ENCODE assay signal across 13 mouse cellular contexts in the genomic region with DNA sequence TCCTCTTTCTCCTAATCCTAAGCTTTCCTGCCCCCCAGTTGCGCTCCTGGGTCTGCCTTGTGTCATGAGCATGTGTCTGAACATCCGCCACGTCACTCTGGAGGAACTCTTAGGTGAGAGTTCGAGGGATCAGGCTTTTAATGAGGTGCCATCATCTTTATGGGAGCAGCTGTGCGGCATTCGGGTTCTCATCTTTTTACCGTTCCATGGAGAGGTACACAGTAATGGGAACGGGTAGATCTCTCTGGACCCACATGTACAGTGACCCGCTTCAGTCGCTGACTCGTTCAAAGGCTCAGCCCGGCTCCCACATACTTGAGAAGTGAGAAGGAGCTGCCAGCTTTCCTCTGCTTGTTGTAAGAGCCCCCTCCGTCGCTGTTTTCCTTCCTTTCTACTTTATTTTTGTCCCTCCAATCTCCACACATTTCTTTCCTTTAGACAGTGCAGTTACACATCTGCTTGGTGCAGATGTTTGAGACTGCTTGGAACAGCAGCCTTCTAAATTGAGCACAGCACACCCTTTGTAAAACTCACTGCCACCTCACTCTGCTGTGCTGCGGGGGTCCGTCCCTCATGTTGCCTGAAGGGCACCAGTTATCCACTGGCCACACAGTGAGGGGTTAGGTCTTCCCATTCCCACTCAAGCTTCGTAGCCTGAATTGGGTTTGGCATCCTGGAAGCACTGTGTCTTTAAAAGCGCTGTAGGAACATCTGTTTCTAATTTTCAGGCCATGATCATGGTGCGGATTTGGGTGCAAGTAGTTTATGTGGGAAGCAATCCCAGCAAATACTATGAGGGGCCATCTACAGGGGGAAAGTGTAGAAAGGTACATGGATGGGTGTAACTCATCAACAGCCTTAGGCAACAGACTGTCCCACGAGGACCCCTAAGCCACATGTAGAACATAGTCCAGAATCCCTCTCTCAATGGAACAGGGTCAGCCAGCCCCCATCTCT.
A peak's percentile ranks its signal among the peaks of the same experiment; 100 is the strongest.
DNase-seq lines count a peak whose midpoint lies in the region; ATAC-seq and TF ChIP-seq lines count a peak whose summit lies in the region.
"Had no signal": no experiment of that assay in that cellular context is flagged by ENCODE, and none has a peak within 500 bp of the region (broad histone marks: within the 10 kb centered on the region; RNA-seq: fewer than 3 reads in every experiment).

No protein-coding gene starts in this region.

- H3K27ac ChIP-seq in heart, embryonic 10.5 days, result peak overlapping the region; percentile 62
- peak overlapping the region; percentile 35; the same call in 1 of the 2 replicates for H3K27ac ChIP-seq in stomach, embryonic 14.5 days (ENCODE audit: low read length)
- no peak overlapping the region for H3K27ac ChIP-seq in stomach, postnatal 0 days (replicated peaks)
- H3K27ac ChIP-seq in heart, embryonic 14.5 days (replicated peaks in 1 of 2; ENCODE audit: control insufficient read depth in 1 of 2, insufficient read depth in 1 of 2, low read depth in 2 of 2, low read length in 2 of 2), result peak overlapping the region; percentile 17 to 35; a peak in 2 of 4 replicates
- H3K27ac ChIP-seq: forebrain, embryonic 15.5 days; kidney, postnatal 0 days; macrophage had no signal

- H3K27me3 ChIP-seq in heart, embryonic 10.5 days (ENCODE audit: insufficient read depth, poor library complexity, severe bottlenecking), result no peaks in the 10 kb centered on the region
- H3K27me3 ChIP-seq in stomach, embryonic 14.5 days (ENCODE audit: control insufficient read depth, insufficient read depth, low read length), result no peaks in the 10 kb centered on the region
- no peaks in the 10 kb centered on the region for H3K27me3 ChIP-seq in stomach, postnatal 0 days (ENCODE audit: control insufficient read depth, insufficient read depth, low read length)
- no peaks in the 10 kb centered on the region for H3K27me3 ChIP-seq in heart, embryonic 14.5 days (ENCODE audit: control insufficient read depth, insufficient read depth, low read length)
- H3K27me3 ChIP-seq: forebrain, embryonic 15.5 days had no signal

- TF ChIP-seq CTCF in stomach, postnatal 0 days (IDR thresholded peaks at IDR 0.05; ENCODE audit: low read depth), result no peak

- intact Hi-C loops in heart, postnatal 25 days (cut with DNase I), result no loop called here
- intact Hi-C loops in left cerebral cortex, postnatal 14 days (cut with DNase I), result no loop called here

- no peak overlapping the region for H3K4me3 ChIP-seq in heart, embryonic 10.5 days
- no peak overlapping the region for H3K4me3 ChIP-seq in stomach, embryonic 14.5 days (ENCODE audit: low read depth, low read length)
- H3K4me3 ChIP-seq in stomach, postnatal 0 days (ENCODE audit: low read depth, low read length), result no peak overlapping the region
- H3K4me3 ChIP-seq in heart, embryonic 14.5 days (ENCODE audit: control insufficient read depth in 1 of 2, insufficient read depth in 1 of 2, low read depth in 1 of 2, low read length in 2 of 2), result no peak overlapping the region
- H3K4me3 ChIP-seq: forebrain, embryonic 15.5 days had no signal

- no peak overlapping the region for H3K4me2 ChIP-seq in stomach, embryonic 14.5 days (replicated peaks; ENCODE audit: low read depth, low read length)
- H3K4me2 ChIP-seq in stomach, postnatal 0 days (replicated peaks; ENCODE audit: low read depth), result no peak overlapping the region
- H3K4me2 ChIP-seq in heart, embryonic 14.5 days (ENCODE audit: low read length), result no peak overlapping the region
- H3K4me2 ChIP-seq: forebrain, embryonic 15.5 days had no signal

- peaks cover 28% of the 10 kb centered on the region for H3K4me1 ChIP-seq in heart, embryonic 10.5 days
- no peaks in the 10 kb centered on the region for H3K4me1 ChIP-seq in stomach, embryonic 14.5 days (ENCODE audit: control insufficient read depth, insufficient read depth, low read length)
- H3K4me1 ChIP-seq in stomach, postnatal 0 days (replicated peaks; ENCODE audit: control insufficient read depth, insufficient read depth), result no peaks in the 10 kb centered on the region
- H3K4me1 ChIP-seq in heart, embryonic 14.5 days (ENCODE audit: control insufficient read depth in 2 of 2, insufficient read depth in 2 of 2, low read length in 2 of 2), result peaks cover 8 to 15% of the 10 kb centered on the region in 2 experiments
- H3K4me1 ChIP-seq: forebrain, embryonic 15.5 days had no signal

- WGBS in heart, embryonic 10.5 days, result 72% methylated on average over 20 of the region's 20 CpGs
- 71% methylated on average over 20 of the region's 20 CpGs for WGBS in stomach, embryonic 14.5 days
- WGBS in stomach, postnatal 0 days, result 75% methylated on average over 20 of the region's 20 CpGs
- WGBS in heart, embryonic 14.5 days, result 68% methylated on average over 20 of the region's 20 CpGs

- no peak overlapping the region for H3K9ac ChIP-seq in stomach, embryonic 14.5 days (replicated peaks; ENCODE audit: low read depth, low read length)
- H3K9ac ChIP-seq in stomach, postnatal 0 days (ENCODE audit: low read length), result no peak overlapping the region
- H3K9ac ChIP-seq in heart, embryonic 14.5 days (ENCODE audit: low read length), result no peak overlapping the region
- H3K9ac ChIP-seq: forebrain, embryonic 15.5 days had no signal

- no peak for TF ChIP-seq EP300 in stomach, postnatal 0 days (optimal IDR thresholded peaks at IDR 0.05)

- peak; percentile 66 for DNase-seq in heart, embryonic 10.5 days (ENCODE audit: low spot score)
- DNase-seq in heart, postnatal 25 days (ENCODE audit: low spot score), result no peak
- no peak for DNase-seq in stomach, postnatal 0 days (ENCODE audit: low spot score)
- no peak for DNase-seq in cerebellum, adult 18-20 months
- DNase-seq in left cerebral cortex, postnatal 14 days (ENCODE audit: low spot score in 2 of 2), result no peak
- no peak for DNase-seq in layer of hippocampus, postnatal 14 days (ENCODE audit: low spot score in 2 of 2)
- DNase-seq: cerebellum, postnatal 25 days; retina, postnatal 1 day had no signal

- H3K36me3 ChIP-seq in heart, embryonic 10.5 days, result no peaks in the 10 kb centered on the region
- no peaks in the 10 kb centered on the region for H3K36me3 ChIP-seq in stomach, embryonic 14.5 days (ENCODE audit: control insufficient read depth, insufficient read depth, low read length)
- H3K36me3 ChIP-seq in stomach, postnatal 0 days (ENCODE audit: control insufficient read depth, insufficient read depth, low read length), result no peaks in the 10 kb centered on the region
- H3K36me3 ChIP-seq in heart, embryonic 14.5 days (ENCODE audit: control insufficient read depth, insufficient read depth, low read length), result no peaks in the 10 kb centered on the region
- H3K36me3 ChIP-seq: forebrain, embryonic 15.5 days had no signal

- H3K9me3 ChIP-seq in heart, embryonic 10.5 days, result no peaks in the 10 kb centered on the region
- no peaks in the 10 kb centered on the region for H3K9me3 ChIP-seq in stomach, embryonic 14.5 days (ENCODE audit: control insufficient read depth, low read depth, low read length)
- H3K9me3 ChIP-seq in stomach, postnatal 0 days (ENCODE audit: control insufficient read depth, low read length), result no peaks in the 10 kb centered on the region
- H3K9me3 ChIP-seq in heart, embryonic 14.5 days (ENCODE audit: control insufficient read depth, low read length), result no peaks in the 10 kb centered on the region
- H3K9me3 ChIP-seq: forebrain, embryonic 15.5 days had no signal

- no peak for ATAC-seq in stomach, embryonic 14.5 days (ENCODE audit: insufficient number of reproducible peaks, insufficient read depth, low FRiP score, low read depth)
- ATAC-seq in stomach, postnatal 0 days (ENCODE audit: low FRiP score, low TSS enrichment), result no peak
- ATAC-seq in heart, embryonic 14.5 days (ENCODE audit: insufficient number of reproducible peaks, insufficient read depth, low FRiP score, low read depth), result no peak
- ATAC-seq: forebrain, embryonic 15.5 days had no signal
